Mouse (Mus musculus) T-cell, adult 2 months (primary cell): Measurements from ENCODE around the gene Gm10142.
"Not testable (repeated sequence)": the region's sequence is repeated elsewhere in the genome, so short reads cannot be mapped to it uniquely, and the experiment has no call there.

Source experiments
- DNase-seq: peaks from one replicate; pipeline ENCODE4 v3.0.0; 2022; ENCODE audit warnings: low spot score

The Gm10142 gene

GRCm38 (mm10) chr10:77738929-77739328 is 23.3 kb downstream of the Gm10142 start:
- no peak for DNase-seq

- DNase-seq, result not testable (repeated sequence)
Measured at GRCm38 (mm10) chr10:77741924-77742688, 26.5 kb downstream of the Gm10142 start, which contains the start of gene Gm18596. Gm18596 (minus strand) TSS chr10:77742638.

GRCm38 (mm10) chr10:77750686-77751085 is 35.1 kb downstream of the Gm10142 start:
- not testable (repeated sequence) for DNase-seq

- not testable (repeated sequence) for DNase-seq
Measured at GRCm38 (mm10) chr10:77751254-77751653, 35.6 kb downstream of the Gm10142 start, which contains the start of gene Gm9736. Gm9736 (minus strand) TSS chr10:77751354.

- not testable (repeated sequence) for DNase-seq
Measured at GRCm38 (mm10) chr10:77752312-77752711, 36.7 kb downstream of the Gm10142 start.

- no peak for DNase-seq
Measured at GRCm38 (mm10) chr10:77753448-77753847, 37.8 kb downstream of the Gm10142 start.

GRCm38 (mm10) chr10:77759582-77759981 is 44.0 kb downstream of the Gm10142 start, which contains the start of gene Gm3233:
Gm3233 (minus strand) TSS chr10:77759682.
- DNase-seq, result not testable (repeated sequence)
